Mouse (Mus musculus) forebrain, embryonic 10.5 days (tissue): ENCODE results near the gene Lce3d. TPM values are rescaled to one million over a fixed set of nuclear protein-coding genes. Genes with fewer than 3 reads are reported as not detected.
A peak's percentile ranks its signal among the peaks of the same experiment; 100 is the strongest.

Experiments
- DNase-seq: peaks from one replicate; pipeline ENCODE4 v3.0.0-alpha.2; 2017; ENCODE audit warnings: low spot score; ENCODE audit errors: extremely low spot score
- H3K27ac ChIP-seq: fragments of 300-500 bp; sonication (generic); 2 replicates; pipeline ENCODE4 v1.5.1; 2016; ENCODE audit warnings: mild to moderate bottlenecking
- H3K27me3 ChIP-seq: fragments of 300-500 bp; sonication (generic); 2 replicates; pipeline ENCODE4 v1.6.1; 2016; ENCODE audit warnings: mild to moderate bottlenecking; ENCODE audit not compliant: poor library complexity, severe bottlenecking
- H3K36me3 ChIP-seq: fragments of 300-500 bp; sonication (generic); replicated peaks from 2 replicates; pipeline ENCODE4 v1.6.1; 2016; ENCODE audit warnings: mild to moderate bottlenecking, moderate library complexity
- H3K4me1 ChIP-seq: fragments of 300-500 bp; sonication (generic); 2 replicates; pipeline ENCODE4 v1.6.1; 2016
- H3K4me3 ChIP-seq: fragments of 300-500 bp; sonication (generic); 2 replicates; pipeline ENCODE4 v1.5.1; 2016; ENCODE audit warnings: mild to moderate bottlenecking, moderate library complexity
- H3K9me3 ChIP-seq: fragments of 300-500 bp; sonication (generic); 2 replicates; pipeline ENCODE4 v1.6.1; 2016; ENCODE audit warnings: mild to moderate bottlenecking, moderate library complexity
- whole genome bisulfite sequencing: fragments of 180-500 bp; shearing (Covaris S2); methylation state at CpG from one replicate; pipeline ENCODE4 v1.1.7; 2016; 5-methylcytosine and 5-hydroxymethylcytosine counted together
- polyA plus RNA-seq: library from polyadenylated mRNA; unstranded; fragments of >200 nt; fragmentation: Nextera tagmentation; extraction: Ambion mirVana; gene quantifications from 2 replicates; pipeline ENCODE4 v1.2.1, GENCODE M21; 2016

The Lce3d gene
- not detected in 2 replicates for polyA plus RNA-seq

- Histone ChIP-seq H3K9me3 (no peaks in the 10 kb centered on the region), H3K36me3 (no peaks in the 10 kb centered on the region), H3K4me3 (no peak within 1 kb of the TSS), H3K27me3 (no peaks in the 10 kb centered on the region), H3K27ac (no peak within 1 kb of the TSS), H3K4me1 (no peaks in the 10 kb centered on the region)
- no peak for DNase-seq
- WGBS, result 93% methylated on average over 1 of the region's 1 CpGs
These were observed at the start of gene Lce3d for GRCm38 (mm10) chr3:92957090-92957489. Gene Lce3d, plus strand, starts transcription at chr3:92957390.

- 27% methylated on average over 4 of the region's 4 CpGs for WGBS
- Histone ChIP-seq H3K27ac (no peak overlapping the region), H3K4me3 (no peak overlapping the region), H3K27me3 (no peaks in the 10 kb centered on the region), H3K9me3 (no peaks in the 10 kb centered on the region), H3K4me1 (no peaks in the 10 kb centered on the region), H3K36me3 (no peaks in the 10 kb centered on the region)
- DNase-seq, result no peak
These were observed 49.6 kb upstream of the Lce3d start for GRCm38 (mm10) chr3:92907571-92907970.

- Histone ChIP-seq H3K36me3 (no peaks in the 10 kb centered on the region), H3K9me3 (no peaks in the 10 kb centered on the region), H3K27ac (no peak overlapping the region), H3K4me1 (peaks cover 8% of the 10 kb centered on the region), H3K27me3 (no peaks in the 10 kb centered on the region), H3K4me3 (no peak overlapping the region)
- DNase-seq, result no peak
- WGBS, result 60% methylated on average over 4 of the region's 4 CpGs
These were observed 36.8 kb upstream of the Lce3d start for GRCm38 (mm10) chr3:92920364-92920763.

GRCm38 (mm10) chr3:92926130-92926529 lies 31.1 kb upstream of the Lce3d start, which contains the start of gene Lce3a:
Gene Lce3a, minus strand, starts transcription at chr3:92926230.
- WGBS, result 79% methylated on average over 2 of the region's 2 CpGs
- H3K4me1 ChIP-seq, result no peaks in the 10 kb centered on the region
- no peak within 1 kb of the TSS for H3K27ac ChIP-seq
- no peak within 1 kb of the TSS for H3K4me3 ChIP-seq
- DNase-seq, result no peak
- H3K36me3 ChIP-seq, result no peaks in the 10 kb centered on the region
- H3K27me3 ChIP-seq, result no peaks in the 10 kb centered on the region
- no peaks in the 10 kb centered on the region for H3K9me3 ChIP-seq

GRCm38 (mm10) chr3:92932679-92933078 lies 24.5 kb upstream of the Lce3d start, which contains the start of gene Lce3b:
Gene Lce3b, plus strand, starts transcription at chr3:92932979.
- no peak for DNase-seq
- Histone ChIP-seq H3K4me3 (no peak within 1 kb of the TSS), H3K36me3 (no peaks in the 10 kb centered on the region), H3K27me3 (no peaks in the 10 kb centered on the region), H3K9me3 (no peaks in the 10 kb centered on the region), H3K27ac (no peak within 1 kb of the TSS), H3K4me1 (no peaks in the 10 kb centered on the region)
- 75% methylated on average over 2 of the region's 2 CpGs for WGBS

GRCm38 (mm10) chr3:92944186-92944585 lies 13.0 kb upstream of the Lce3d start, which contains the start of gene Lce3c:
Gene Lce3c, plus strand, starts transcription at chr3:92944486.
- Histone ChIP-seq H3K27ac (no peak within 1 kb of the TSS), H3K27me3 (no peaks in the 10 kb centered on the region), H3K4me3 (no peak within 1 kb of the TSS), H3K9me3 (no peaks in the 10 kb centered on the region), H3K36me3 (no peaks in the 10 kb centered on the region), H3K4me1 (no peaks in the 10 kb centered on the region)
- no peak for DNase-seq
- WGBS, result 88% methylated on average over 1 of the region's 1 CpGs

GRCm38 (mm10) chr3:92966761-92967160 lies 9.6 kb downstream of the Lce3d start, which contains the start of gene Lce3e:
Gene Lce3e, plus strand, starts transcription at chr3:92967061.
- Histone ChIP-seq H3K4me1 (no peaks in the 10 kb centered on the region), H3K36me3 (no peaks in the 10 kb centered on the region), H3K27me3 (no peaks in the 10 kb centered on the region), H3K27ac (no peak within 1 kb of the TSS), H3K4me3 (no peak within 1 kb of the TSS), H3K9me3 (no peaks in the 10 kb centered on the region)
- no peak for DNase-seq
- WGBS, result 91% methylated on average over 2 of the region's 2 CpGs

- Histone ChIP-seq H3K27me3 (no peaks in the 10 kb centered on the region), H3K4me1 (no peaks in the 10 kb centered on the region), H3K4me3 (no peak overlapping the region), H3K9me3 (no peaks in the 10 kb centered on the region), H3K36me3 (no peaks in the 10 kb centered on the region), H3K27ac (no peak overlapping the region)
- no peak for DNase-seq
- 78% methylated on average over 2 of the region's 2 CpGs for WGBS
These were observed 21.3 kb downstream of the Lce3d start for GRCm38 (mm10) chr3:92978484-92978883.

- Histone ChIP-seq H3K4me3 (no peak within 1 kb of the TSS), H3K4me1 (no peaks in the 10 kb centered on the region), H3K27ac (no peak within 1 kb of the TSS), H3K9me3 (no peaks in the 10 kb centered on the region), H3K36me3 (no peaks in the 10 kb centered on the region), H3K27me3 (no peaks in the 10 kb centered on the region)
- no peak for DNase-seq
These were observed 34.7 kb downstream of the Lce3d start, which contains the start of gene Lce3f for GRCm38 (mm10) chr3:92991926-92992325. Gene Lce3f, plus strand, starts transcription at chr3:92992226.

GRCm38 (mm10) chr3:92998691-92999090 lies 41.5 kb downstream of the Lce3d start:
- 7% methylated on average over 7 of the region's 7 CpGs for WGBS

GRCm38 (mm10) chr3:93000621-93001020 lies 43.4 kb downstream of the Lce3d start:
- Histone ChIP-seq H3K9me3 (no peaks in the 10 kb centered on the region), H3K4me1 (no peaks in the 10 kb centered on the region), H3K36me3 (no peaks in the 10 kb centered on the region), H3K4me3 (no peak overlapping the region), H3K27ac (no peak overlapping the region), H3K27me3 (no peaks in the 10 kb centered on the region)
- DNase-seq, result no peak
- 86% methylated on average over 3 of the region's 3 CpGs for WGBS

More at GRCm38 (mm10) chr3:92998691-92999090, 41.5 kb downstream of the Lce3d start:
- H3K27ac ChIP-seq, result no peak overlapping the region
- H3K9me3 ChIP-seq, result no peaks in the 10 kb centered on the region
- peak; percentile 71 for DNase-seq
- H3K4me3 ChIP-seq, result no peak overlapping the region
- H3K36me3 ChIP-seq, result no peaks in the 10 kb centered on the region
- H3K27me3 ChIP-seq, result no peaks in the 10 kb centered on the region
- no peaks in the 10 kb centered on the region for H3K4me1 ChIP-seq

- WGBS, result 76% methylated on average over 4 of the region's 4 CpGs
- no peaks in the 10 kb centered on the region for H3K4me1 ChIP-seq
These were observed 45.7 kb downstream of the Lce3d start for GRCm38 (mm10) chr3:93002843-93003242.

More at GRCm38 (mm10) chr3:93002843-93003242, 45.7 kb downstream of the Lce3d start:
- H3K9me3 ChIP-seq, result no peaks in the 10 kb centered on the region
- H3K27ac ChIP-seq, result no peak overlapping the region
- H3K4me3 ChIP-seq, result no peak overlapping the region
- no peaks in the 10 kb centered on the region for H3K27me3 ChIP-seq
- H3K36me3 ChIP-seq, result no peaks in the 10 kb centered on the region
- no peak for DNase-seq
